Mouse (Mus musculus): Measurements from ENCODE around the gene Stfa2.

DNA sequence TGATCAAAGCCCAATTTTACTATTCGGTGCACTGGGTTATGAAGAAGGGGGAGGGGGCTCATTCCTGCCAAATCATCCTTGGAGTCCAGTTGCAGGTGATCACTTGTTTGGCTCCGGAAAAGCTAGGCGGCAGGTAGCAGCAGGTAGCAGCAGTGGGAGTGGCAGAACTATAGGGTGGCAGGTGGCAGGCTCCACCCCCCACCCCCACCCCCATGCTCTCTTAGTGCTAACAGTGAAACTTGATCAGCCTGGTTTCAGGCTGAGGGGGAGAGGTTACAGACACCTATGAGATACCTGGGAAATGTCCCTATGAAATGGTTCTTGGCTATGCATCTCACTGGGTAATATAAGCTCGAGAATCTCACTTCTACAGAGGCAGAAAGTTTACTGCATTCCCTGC lies 19.2 kb downstream of the Stfa2 start:
- TF ChIP-seq POLR2A (IDR thresholded peaks at IDR 0.05; ENCODE audit: control insufficient read depth, low read depth, low read length) (no peak), CTCF (IDR thresholded peaks at IDR 0.05; ENCODE audit: control insufficient read depth, insufficient read depth, insufficient replicate concordance, low read depth, low read length) (no peak)

Measured in testis, adult 2 months (tissue).